Mouse (Mus musculus) layer of hippocampus, adult 9-11 months (tissue): ENCODE results near the gene Akap12.
A peak's percentile ranks its signal among the peaks of the same experiment; 100 is the strongest.

Source experiments
- DNase-seq: peaks from one replicate; pipeline ENCODE4 v3.0.0; 2022

Akap12 gene

DNA sequence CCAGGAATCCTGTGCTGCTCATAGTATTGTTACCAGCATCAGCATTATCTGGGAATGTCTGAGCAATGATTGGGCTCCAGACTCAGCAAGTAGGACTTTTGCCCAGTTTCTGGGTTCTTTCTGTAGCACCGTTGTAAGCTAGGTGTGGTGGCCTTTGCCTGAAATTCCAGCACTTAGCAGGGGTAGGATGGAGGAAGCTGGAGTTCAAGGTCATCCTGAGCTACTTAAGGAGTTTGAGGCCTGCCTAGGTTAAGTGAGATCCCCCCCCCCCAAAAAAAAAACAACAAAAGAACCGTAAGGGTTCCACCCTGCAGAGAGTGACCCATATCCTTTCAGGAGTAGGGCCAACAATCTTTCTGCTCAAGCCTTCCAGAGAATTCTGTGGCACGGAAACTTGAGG lies 98.4 kb downstream of the Akap12 start:
- DNase-seq, result no peak

DNA sequence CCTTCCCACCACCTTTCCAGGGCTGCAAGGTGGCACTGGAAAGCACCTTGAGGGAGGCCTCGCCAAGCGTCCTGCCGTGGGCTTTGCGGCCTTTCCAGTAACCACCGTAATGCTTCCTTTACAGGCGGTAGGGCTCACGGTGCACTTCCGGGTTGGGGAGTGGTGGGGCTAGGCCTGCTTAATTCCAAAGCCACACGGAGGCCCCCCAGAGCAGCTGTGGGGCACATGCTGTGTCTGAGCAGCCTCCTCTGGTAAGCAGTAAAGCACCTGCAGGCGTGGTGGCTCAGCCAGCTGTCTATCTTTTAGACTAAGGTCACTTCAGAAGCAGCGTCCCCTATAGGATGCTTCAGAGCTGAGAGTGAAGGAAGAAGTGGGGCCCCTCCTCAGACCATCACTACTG lies 103.9 kb downstream of the Akap12 start:
- DNase-seq, result no peak

DNA sequence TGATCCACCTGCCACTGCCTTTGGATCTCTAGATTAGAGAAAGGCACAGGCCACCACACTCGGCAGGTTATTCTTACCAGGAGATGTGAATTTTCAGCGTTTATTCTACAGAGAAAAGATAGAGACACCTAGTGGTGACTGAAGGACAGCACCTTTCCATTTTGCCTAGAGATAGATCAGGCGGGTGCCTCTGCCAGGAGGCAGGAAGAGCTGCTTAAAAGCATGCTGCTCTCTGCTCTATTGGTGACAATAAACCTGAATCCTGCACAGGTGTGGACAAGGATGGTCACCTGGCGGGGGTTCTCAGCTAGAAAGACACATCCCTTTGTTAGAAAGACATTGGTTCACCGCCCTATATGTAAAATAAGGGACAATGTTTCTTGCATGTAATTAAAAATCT lies 105.8 kb downstream of the Akap12 start:
- DNase-seq, result no peak

DNA sequence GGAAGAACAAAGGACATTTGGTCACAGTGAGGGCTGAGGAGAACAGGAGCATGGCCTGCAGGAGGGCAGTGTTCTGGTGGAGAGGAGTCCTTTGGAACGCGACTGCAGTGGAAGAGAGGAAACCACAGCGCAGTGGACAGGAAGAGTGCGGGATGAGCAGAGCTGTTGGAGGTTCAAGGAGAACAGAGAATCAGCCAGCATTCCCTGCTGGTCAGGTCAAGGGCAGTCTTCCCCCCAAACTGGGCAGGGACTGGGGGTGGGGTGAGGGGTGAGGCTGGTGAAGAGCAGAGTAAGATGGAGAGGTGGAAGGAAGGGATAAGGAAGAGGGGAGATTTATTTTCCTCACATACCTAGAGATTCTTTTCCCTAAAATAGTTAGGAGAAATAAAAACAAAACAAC lies 107.4 kb downstream of the Akap12 start:
- DNase-seq, result no peak

- no peak for DNase-seq
Measured at GRCm38 (mm10) chr10:4374239-4374638, 108.1 kb downstream of the Akap12 start.

- no peak for DNase-seq
Measured at GRCm38 (mm10) chr10:4374734-4375133, 108.6 kb downstream of the Akap12 start.

GRCm38 (mm10) chr10:4375267-4375666 lies 109.1 kb downstream of the Akap12 start:
- DNase-seq, result no peak

DNA sequence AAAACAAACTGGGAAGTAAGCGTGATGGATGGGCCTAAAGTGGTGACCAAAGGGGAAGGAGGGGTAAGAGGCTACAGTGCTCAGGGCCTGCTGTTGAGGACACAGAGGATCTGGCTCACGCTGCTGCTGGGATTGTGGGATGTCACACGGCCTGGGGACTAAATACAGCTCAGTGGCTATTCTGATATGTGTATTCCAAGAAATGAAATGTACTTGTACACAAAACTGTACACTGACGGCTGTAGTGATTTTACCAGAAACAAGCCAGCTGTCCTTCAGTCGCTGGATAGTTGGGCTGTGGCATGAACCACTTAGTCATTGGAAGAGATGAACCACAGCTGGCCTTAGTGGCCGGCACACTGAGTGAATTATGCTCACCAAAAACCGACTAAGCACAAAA lies 110.3 kb downstream of the Akap12 start:
- DNase-seq, result no peak

DNA sequence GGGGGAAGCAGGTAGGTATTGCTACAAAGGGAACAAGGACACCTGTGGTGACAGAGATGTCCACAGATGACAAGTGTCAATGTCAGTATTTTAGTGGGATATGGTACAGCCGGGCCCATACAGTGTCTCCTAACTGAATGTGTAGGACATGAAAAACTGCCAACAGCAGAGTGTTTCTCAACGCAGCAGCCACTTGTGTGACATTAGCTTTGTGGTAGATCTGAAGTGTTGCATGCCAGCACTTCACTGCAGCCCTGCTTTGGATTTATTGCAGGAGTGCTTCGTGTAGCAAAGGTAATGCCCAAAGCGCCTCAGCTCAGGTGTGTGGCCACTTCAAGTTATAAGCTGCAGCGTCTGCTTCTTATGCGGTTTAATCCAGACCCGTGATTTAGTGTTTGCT lies 110.8 kb downstream of the Akap12 start:
- DNase-seq, result no peak

DNA sequence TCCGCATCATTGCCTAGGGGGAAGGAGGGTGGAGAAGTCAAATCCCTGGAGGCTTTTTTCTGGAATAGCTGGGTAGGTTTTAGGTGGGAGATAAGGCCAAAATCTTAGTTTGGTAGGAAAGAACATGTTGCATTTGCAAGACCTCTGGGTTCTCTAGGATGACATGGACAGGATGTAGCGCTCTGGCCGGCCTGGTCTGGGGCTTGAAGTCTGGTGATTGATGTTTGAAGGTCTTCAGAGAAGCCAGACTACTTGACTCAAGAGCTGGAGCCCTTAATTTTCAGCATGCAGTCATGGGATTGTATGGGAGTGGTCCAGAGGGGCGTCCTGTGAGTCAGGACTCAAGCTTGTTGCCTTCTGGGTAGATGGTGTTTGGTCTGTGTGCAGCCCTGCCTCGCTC lies 114.6 kb downstream of the Akap12 start:
- no peak for DNase-seq

- DNase-seq, result no peak
Measured at GRCm38 (mm10) chr10:4384244-4384643, 118.1 kb downstream of the Akap12 start.

DNA sequence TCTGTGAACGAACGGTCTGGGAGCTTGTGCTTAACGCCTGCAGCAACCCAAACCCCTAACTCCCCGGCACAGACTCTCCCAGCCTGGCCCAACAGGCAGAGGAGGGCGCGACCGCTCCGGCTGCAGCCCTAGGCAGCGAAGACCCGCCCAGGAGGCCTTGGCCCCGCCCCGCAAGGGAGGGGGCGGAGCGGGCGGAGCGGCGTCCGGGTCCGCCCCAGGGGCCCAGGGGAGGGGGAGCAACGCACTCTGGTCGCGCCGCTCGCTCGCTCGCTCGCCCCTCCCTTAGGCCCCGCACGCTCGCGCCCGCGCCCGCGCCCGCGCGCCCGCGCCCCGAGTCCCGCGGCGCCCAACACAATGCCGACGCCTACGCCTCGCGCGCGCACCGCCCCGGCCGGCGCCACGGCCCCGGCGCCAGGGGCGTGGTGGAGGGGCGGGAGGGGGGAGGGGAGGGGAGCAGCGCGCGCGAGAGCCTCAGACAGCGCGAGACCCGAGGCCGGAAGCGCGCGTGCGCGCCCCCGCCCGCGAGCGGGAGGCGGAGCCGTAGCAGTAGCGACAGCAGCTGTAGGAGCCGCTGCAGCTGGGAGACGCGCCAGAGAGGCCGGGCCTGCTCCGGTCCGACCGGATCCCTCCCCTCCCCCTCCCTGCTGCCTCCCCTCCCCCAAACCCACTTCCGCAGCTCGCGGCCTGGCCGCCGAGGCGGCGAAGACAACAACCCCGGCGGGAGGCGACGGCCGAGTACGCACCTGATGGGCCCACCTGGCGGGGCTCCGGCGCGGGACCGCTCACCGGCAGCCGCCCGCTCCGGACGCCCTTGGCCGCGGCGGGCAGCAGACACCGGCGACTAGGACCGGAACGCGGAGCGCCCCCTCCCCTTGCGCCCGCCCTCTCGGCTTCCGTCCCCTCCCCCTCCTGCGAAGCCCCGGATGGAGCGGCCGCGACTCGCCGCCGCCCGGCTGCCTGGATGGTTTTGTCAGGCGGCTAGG lies 120.7 kb downstream of the Akap12 start:
- peak; percentile 98 for DNase-seq

- DNase-seq, result peak; percentile 75
Measured at GRCm38 (mm10) chr10:4387701-4388383, 121.7 kb downstream of the Akap12 start, which contains the start of gene Zbtb2. Zbtb2 (minus strand) TSS chr10:4388108.

DNA sequence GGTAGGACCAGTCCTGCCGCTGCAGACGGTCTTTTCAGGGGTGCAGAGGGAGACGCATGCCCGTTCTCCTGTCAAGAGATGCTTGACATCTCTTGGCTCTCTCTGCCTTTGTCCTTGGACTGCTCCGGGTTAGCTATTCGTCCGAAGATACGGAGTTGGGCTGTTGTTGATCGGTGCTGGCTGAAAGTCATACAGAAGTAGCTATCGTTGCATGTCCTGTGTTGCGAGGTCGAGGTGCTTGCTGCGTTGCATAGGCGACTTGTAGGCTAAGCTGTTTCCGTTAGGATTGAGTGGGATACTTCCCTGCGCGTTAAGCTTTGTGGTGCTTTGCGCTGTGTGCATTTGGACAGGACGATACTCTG lies 122.2 kb downstream of the Akap12 start:
- DNase-seq, result no peak

DNA sequence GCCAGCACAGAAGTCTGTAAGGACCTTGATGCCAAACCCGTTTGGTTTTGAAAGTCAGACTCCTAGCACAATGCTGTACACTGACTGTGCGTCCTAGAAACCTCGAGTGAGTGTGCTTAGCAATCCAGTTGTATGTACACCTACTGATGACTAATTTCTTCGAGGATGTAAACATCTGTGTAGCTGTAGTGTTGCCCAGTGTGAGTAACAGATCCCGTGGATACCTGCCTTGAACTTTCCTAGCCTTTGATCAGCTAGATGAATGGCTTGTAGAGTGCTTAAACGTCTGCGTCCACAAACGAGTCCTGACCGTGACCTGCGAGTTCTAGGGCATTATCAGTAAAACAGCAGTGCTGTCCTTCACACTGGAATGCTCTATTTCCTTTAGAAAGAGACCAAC lies 122.9 kb downstream of the Akap12 start:
- no peak for DNase-seq

GRCm38 (mm10) chr10:4389461-4390112 lies 123.4 kb downstream of the Akap12 start:
- DNase-seq, result no peak

DNA sequence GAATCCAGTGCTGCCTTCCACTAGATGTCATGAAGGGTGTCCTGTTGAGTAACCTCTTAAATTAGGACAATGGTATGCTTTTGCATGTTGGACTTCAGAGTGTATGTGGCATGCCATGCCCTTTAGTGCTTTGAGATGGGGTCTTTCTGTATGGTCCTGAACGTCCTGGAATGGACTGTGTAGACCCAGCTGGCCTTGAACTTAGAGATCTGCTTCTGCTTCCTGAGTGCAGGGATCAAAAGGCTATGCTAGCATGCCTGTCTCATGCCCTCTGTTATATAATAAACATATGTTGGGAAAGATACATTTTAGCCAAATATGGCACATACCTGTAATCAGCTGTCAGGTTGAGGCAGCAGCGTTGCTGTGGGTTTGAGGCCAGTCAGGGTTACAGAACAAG lies 124.4 kb downstream of the Akap12 start:
- DNase-seq, result no peak

GRCm38 (mm10) chr10:4391076-4391475 lies 124.9 kb downstream of the Akap12 start:
- DNase-seq, result no peak

GRCm38 (mm10) chr10:4391851-4392250 lies 125.7 kb downstream of the Akap12 start:
- DNase-seq, result peak; percentile 50

DNA sequence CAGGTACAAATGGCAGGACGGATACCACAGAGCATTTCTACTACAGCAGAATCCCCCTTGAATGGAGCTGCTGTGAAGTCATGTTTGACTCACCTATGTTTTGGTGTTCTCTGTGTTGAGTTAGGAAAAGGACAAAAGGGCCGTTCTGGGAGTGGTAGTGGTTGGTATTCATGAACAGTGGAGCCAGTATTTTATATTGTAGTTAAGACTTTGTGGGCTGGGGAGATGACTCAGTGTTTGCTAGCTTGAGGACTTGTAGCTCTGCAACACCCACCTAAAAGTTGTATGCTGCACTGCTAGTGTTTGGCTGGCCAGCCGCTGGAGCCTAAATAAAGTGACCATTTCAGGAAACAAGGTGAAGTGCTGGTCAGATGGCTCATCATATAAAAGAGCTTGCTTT lies 129.1 kb downstream of the Akap12 start:
- DNase-seq, result no peak

DNA sequence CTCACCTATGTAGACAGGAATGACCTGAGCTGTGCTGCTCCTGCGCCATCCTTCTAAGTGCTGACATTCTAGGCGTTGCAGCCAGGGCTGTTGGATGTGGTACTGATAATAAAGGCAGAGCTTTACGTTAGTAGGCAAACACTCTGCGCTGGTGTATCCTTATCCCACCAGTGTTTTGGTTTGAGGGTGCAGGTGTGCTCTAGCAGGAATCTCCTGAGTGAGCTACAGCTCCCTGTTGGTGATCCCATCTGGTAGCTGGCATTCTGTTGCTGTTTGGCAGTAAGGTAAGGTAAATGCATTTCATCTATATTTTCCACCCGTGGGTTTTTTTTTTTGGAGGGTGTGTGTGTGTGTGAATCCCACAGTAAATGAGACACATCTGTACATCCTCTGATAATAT lies 131.9 kb downstream of the Akap12 start:
- DNase-seq, result no peak

GRCm38 (mm10) chr10:4404895-4405491 lies 138.8 kb downstream of the Akap12 start:
- DNase-seq, result no peak

DNA sequence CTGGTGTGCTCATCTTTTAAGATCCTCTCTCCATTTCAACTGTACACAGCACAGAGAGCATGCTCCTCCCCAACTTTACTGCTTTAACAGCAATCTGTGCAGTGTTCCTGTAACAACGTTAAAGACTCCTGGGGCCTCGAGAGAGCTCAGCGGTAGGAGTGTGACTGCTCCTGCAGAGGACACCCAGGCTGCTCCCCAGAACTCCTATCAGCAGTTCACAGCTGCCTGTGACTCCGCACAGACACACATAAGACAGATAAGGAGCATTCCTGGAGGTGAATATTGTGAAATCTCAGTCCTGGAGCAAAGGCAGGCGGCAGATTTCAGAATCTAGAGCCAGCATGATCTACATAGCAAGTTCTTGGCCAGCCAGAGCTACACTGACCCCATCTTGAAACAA lies 139.3 kb downstream of the Akap12 start:
- no peak for DNase-seq
